ENCODE assay signal across 8 mouse cellular contexts in the genomic region with DNA sequence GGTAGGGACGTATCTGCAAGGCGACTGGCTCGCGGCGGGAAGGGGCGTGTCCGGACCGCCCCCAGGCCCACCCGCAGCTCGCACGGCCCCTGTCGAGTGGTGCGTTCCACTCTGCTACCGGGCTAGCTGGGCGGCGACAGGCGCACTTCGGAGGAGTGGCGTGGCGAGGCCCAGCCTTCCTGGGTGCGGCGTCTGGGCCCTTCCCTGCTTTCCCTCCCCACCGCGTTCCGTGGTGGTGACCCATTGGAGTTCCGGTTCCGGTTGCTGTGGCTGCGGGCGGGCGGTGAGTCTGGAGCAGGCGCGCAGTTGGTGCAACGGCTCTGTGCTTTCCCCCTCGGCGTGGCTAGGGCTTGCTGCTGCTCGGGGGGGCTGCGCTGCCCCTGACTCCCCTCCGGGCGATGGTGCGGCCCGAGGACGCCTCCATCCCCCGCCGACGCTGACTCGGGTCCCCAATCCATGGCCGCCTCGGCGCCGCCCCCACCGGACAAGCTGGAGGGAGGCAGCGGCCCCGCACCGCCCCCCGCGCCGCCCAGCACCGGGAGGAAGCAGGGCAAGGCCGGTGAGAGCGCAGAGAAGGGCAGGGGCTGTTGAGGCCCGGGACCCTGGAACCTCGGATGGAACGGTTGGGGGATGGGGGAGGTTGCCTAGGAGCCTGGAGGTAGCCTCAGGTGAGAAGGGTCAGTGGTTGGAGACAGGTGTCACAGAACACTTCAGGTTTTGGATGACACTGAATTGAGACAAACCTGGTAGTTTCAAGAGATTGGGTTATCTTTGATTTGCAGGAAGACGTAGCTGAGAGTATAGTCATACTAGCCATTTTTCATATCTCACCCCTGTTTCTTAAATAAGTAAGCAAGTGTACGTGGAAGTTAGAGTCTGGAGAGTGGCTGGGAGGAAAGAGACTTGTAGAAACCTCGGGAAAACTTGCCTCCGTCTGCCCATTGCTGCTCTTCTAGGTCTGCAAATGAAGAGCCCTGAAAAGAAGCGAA. TPM values are rescaled to one million over a fixed set of nuclear protein-coding genes. Genes with fewer than 3 reads are reported as not detected.
A peak's percentile ranks its signal among the peaks of the same experiment; 100 is the strongest.
DNase-seq lines count a peak whose midpoint lies in the region; ATAC-seq lines count a peak whose summit lies in the region.

Gene Pygo2, plus strand, starts transcription at position 44 of the 989 bp plus-strand sequence.

- peak; percentile 97 for ATAC-seq in common myeloid progenitor, adult 5-6 weeks (replicated peaks; ENCODE audit: low read depth, poor library complexity, severe bottlenecking)
- peak; percentile 95 for ATAC-seq in megakaryocyte progenitor cell, adult 5-6 weeks (replicated peaks; ENCODE audit: poor library complexity)

- peak; percentile 99 for DNase-seq in ZHBTc4 (ENCODE audit: low read depth, low spot score)
- DNase-seq in gastrocnemius, adult 8-10 months (ENCODE audit: low spot score in 2 of 2), result peak; percentile 91 to 95
- DNase-seq in induced T-regulatory cell, adult 2 months (ENCODE audit: low read depth), result peak; percentile 95
- DNase-seq in left cerebral cortex, adult 9 months (ENCODE audit: low spot score in 2 of 2), result peak; percentile 92 to 96
- DNase-seq in right cerebral cortex, postnatal 14 days, result peak; percentile 96
- DNase-seq in urinary bladder, postnatal 36 days (ENCODE audit: low spot score in 2 of 2), result peak; percentile 93 to 97

RNA-seq across cellular contexts. Expression of gene Pygo2, which starts in this region (rescaled TPM):
- total RNA-seq in common myeloid progenitor, adult 5-6 weeks (2017), result 13.5 and 13.9 TPM in 2 replicates
- 10 to 100 TPM in 3 of 4 experiments, 1 to 10 TPM in 1; 9.2 to 12.3 (median 10.1) TPM for total RNA-seq in gastrocnemius, adult 8-10 months (2022)
- total RNA-seq in megakaryocyte progenitor cell, adult 5-6 weeks (2015), result 18.9 and 25.2 TPM in 2 replicates
- total RNA-seq in megakaryocyte progenitor cell, adult 5-6 weeks (2017), result 11.8 and 12.8 TPM in 2 replicates

Comparison
In these comparisons a context has a peak if more than half of its experiments do, and no peak if none do; other contexts are left out.
1. Peak in every context shown above with its lines: DNase-seq and ATAC-seq.